In genomic region chr16:73670516-73670915, GRCm38 (mm10) we compare ENCODE assay signal across 23 mouse cellular contexts.
"Had no signal": no experiment of that assay in that cellular context is flagged by ENCODE, and none has a peak within 500 bp of the region (broad histone marks: within the 10 kb centered on the region; RNA-seq: fewer than 3 reads in every experiment).

No protein-coding gene starts in this region.

- H3K9ac ChIP-seq: heart, embryonic 13.5 days; heart, embryonic 15.5 days; hindbrain, embryonic 13.5 days; hindbrain, embryonic 15.5 days; kidney, embryonic 15.5 days; limb, embryonic 13.5 days; limb, embryonic 15.5 days; liver, embryonic 12.5 days; liver, embryonic 14.5 days had no signal

- H3K4me2 ChIP-seq: heart, embryonic 11.5 days; heart, embryonic 13.5 days; heart, embryonic 15.5 days; hindbrain, embryonic 13.5 days; hindbrain, embryonic 15.5 days; kidney, embryonic 15.5 days; limb, embryonic 13.5 days; limb, embryonic 15.5 days; liver, embryonic 12.5 days had no signal

- DNase-seq: gastrocnemius, postnatal 14 days; gastrocnemius, postnatal 36 days; heart, adult 11 months; heart, adult 2 months; heart, postnatal 14 days; heart, postnatal 36 days; kidney, adult 11 months; kidney, postnatal 10 days; layer of hippocampus, adult 9-11 months; layer of hippocampus, postnatal 36 days; left cerebral cortex, postnatal 4 days had no signal

- H3K4me1 ChIP-seq: heart, embryonic 13.5 days; heart, embryonic 15.5 days; hindbrain, embryonic 13.5 days; hindbrain, embryonic 15.5 days; kidney, embryonic 15.5 days; limb, embryonic 13.5 days; limb, embryonic 15.5 days; liver, embryonic 12.5 days had no signal

- H3K36me3 ChIP-seq: heart, embryonic 13.5 days; heart, embryonic 15.5 days; hindbrain, embryonic 13.5 days; hindbrain, embryonic 15.5 days; kidney, embryonic 15.5 days; limb, embryonic 13.5 days; limb, embryonic 15.5 days; liver, embryonic 12.5 days had no signal

- H3K27ac ChIP-seq: heart, adult 2 months; heart, embryonic 13.5 days; heart, embryonic 15.5 days; hindbrain, embryonic 13.5 days; hindbrain, embryonic 15.5 days; hindbrain, postnatal 0 days; kidney, embryonic 15.5 days; limb, embryonic 13.5 days; limb, embryonic 15.5 days; liver, embryonic 12.5 days; liver, embryonic 14.5 days had no signal

- H3K27me3 ChIP-seq: heart, embryonic 13.5 days; heart, embryonic 15.5 days; hindbrain, embryonic 13.5 days; hindbrain, embryonic 15.5 days; kidney, embryonic 15.5 days; limb, embryonic 13.5 days; limb, embryonic 15.5 days; liver, embryonic 12.5 days had no signal

- H3K4me3 ChIP-seq: heart, adult 2 months; heart, embryonic 13.5 days; heart, embryonic 15.5 days; hindbrain, embryonic 13.5 days; hindbrain, embryonic 15.5 days; kidney, embryonic 15.5 days; limb, embryonic 13.5 days; limb, embryonic 15.5 days; liver, embryonic 12.5 days had no signal

- ATAC-seq: hindbrain, postnatal 0 days; intestine, embryonic 16.5 days; liver, embryonic 12.5 days had no signal

- H3K9me3 ChIP-seq: heart, embryonic 13.5 days; heart, embryonic 15.5 days; hindbrain, embryonic 13.5 days; hindbrain, embryonic 15.5 days; kidney, embryonic 15.5 days; limb, embryonic 13.5 days; limb, embryonic 15.5 days; liver, embryonic 12.5 days had no signal
